Comparison of ENCODE assay signal across 14 mouse cellular contexts in genomic region chr11:24316198-24316597, GRCm38 (mm10).
DNase-seq lines count a peak whose midpoint lies in the region; ATAC-seq lines count a peak whose summit lies in the region.
"Had no signal": no experiment of that assay in that cellular context is flagged by ENCODE, and none has a peak within 500 bp of the region (broad histone marks: within the 10 kb centered on the region; RNA-seq: fewer than 3 reads in every experiment).

No protein-coding gene starts in this region.

- H3K4me3 ChIP-seq in midbrain, embryonic 11.5 days (ENCODE audit: low read depth, low read length), result no peak overlapping the region
- H3K4me3 ChIP-seq in midbrain, embryonic 15.5 days, result no peak overlapping the region
- H3K4me3 ChIP-seq in forebrain, embryonic 16.5 days (replicated peaks; ENCODE audit: low read length), result no peak overlapping the region
- no peak overlapping the region for H3K4me3 ChIP-seq in intestine, embryonic 15.5 days (replicated peaks)
- H3K4me3 ChIP-seq: embryonic facial prominence, embryonic 15.5 days; midbrain, embryonic 10.5 days had no signal

- H3K27ac ChIP-seq in midbrain, embryonic 11.5 days (ENCODE audit: low read depth, low read length), result no peak overlapping the region
- no peak overlapping the region for H3K27ac ChIP-seq in midbrain, embryonic 15.5 days
- no peak overlapping the region for H3K27ac ChIP-seq in forebrain, embryonic 16.5 days (ENCODE audit: low read length)
- H3K27ac ChIP-seq in intestine, embryonic 15.5 days, result no peak overlapping the region
- H3K27ac ChIP-seq: embryonic facial prominence, embryonic 15.5 days; stomach, postnatal 0 days had no signal

- WGBS in midbrain, embryonic 11.5 days, result 82% methylated on average over 4 of the region's 4 CpGs
- 75% methylated on average over 4 of the region's 4 CpGs for WGBS in midbrain, embryonic 15.5 days
- whole genome bisulfite sequencing in forebrain, embryonic 16.5 days, result 52% methylated on average over 4 of the region's 4 CpGs
- 76% methylated on average over 4 of the region's 4 CpGs for WGBS in intestine, embryonic 15.5 days

- intact Hi-C loops in left cerebral cortex, postnatal 4 days (cut with DNase I), result no loop called here

- no peak for ATAC-seq in midbrain, embryonic 11.5 days (ENCODE audit: low FRiP score)
- no peak for ATAC-seq in midbrain, embryonic 15.5 days (replicated peaks)
- peak; percentile 69 for ATAC-seq in forebrain, embryonic 16.5 days
- no peak for ATAC-seq in intestine, embryonic 15.5 days
- ATAC-seq: lung, postnatal 0 days had no signal

- H3K9ac ChIP-seq in midbrain, embryonic 11.5 days (ENCODE audit: low read length), result no peak overlapping the region
- no peak overlapping the region for H3K9ac ChIP-seq in midbrain, embryonic 15.5 days
- no peak overlapping the region for H3K9ac ChIP-seq in forebrain, embryonic 16.5 days (replicated peaks; ENCODE audit: low read depth, low read length)
- no peak overlapping the region for H3K9ac ChIP-seq in intestine, embryonic 15.5 days
- H3K9ac ChIP-seq: embryonic facial prominence, embryonic 15.5 days had no signal

- no peak overlapping the region for H3K4me2 ChIP-seq in midbrain, embryonic 11.5 days
- H3K4me2 ChIP-seq in midbrain, embryonic 15.5 days, result no peak overlapping the region
- no peak overlapping the region for H3K4me2 ChIP-seq in forebrain, embryonic 16.5 days (ENCODE audit: low read length)
- H3K4me2 ChIP-seq in intestine, embryonic 15.5 days (replicated peaks), result no peak overlapping the region
- H3K4me2 ChIP-seq: embryonic facial prominence, embryonic 15.5 days had no signal

- no peaks in the 10 kb centered on the region for H3K4me1 ChIP-seq in midbrain, embryonic 11.5 days (ENCODE audit: control insufficient read depth, insufficient read depth, low read length)
- no peaks in the 10 kb centered on the region for H3K4me1 ChIP-seq in midbrain, embryonic 15.5 days
- H3K4me1 ChIP-seq in forebrain, embryonic 16.5 days (replicated peaks; ENCODE audit: control insufficient read depth, insufficient read depth, low read length), result no peaks in the 10 kb centered on the region
- no peaks in the 10 kb centered on the region for H3K4me1 ChIP-seq in intestine, embryonic 15.5 days (replicated peaks)
- H3K4me1 ChIP-seq: midbrain, embryonic 10.5 days had no signal

- DNase-seq in cerebellum, postnatal 10 days, result peak; percentile 80
- no peak for DNase-seq in cerebellum, adult 9-10 months
- peak; percentile 47 for DNase-seq in midbrain, embryonic 11.5 days (ENCODE audit: low spot score, missing footprints)
- DNase-seq in left cerebral cortex, postnatal 4 days, result peak; percentile 59
- no peak for DNase-seq in kidney, postnatal 10 days
- DNase-seq: gastrocnemius, postnatal 25 days; kidney, adult 11 months had no signal

- H3K27me3 ChIP-seq in midbrain, embryonic 11.5 days (ENCODE audit: control insufficient read depth, insufficient read depth, low read length), result no peaks in the 10 kb centered on the region
- no peaks in the 10 kb centered on the region for H3K27me3 ChIP-seq in midbrain, embryonic 15.5 days (replicated peaks)
- no peaks in the 10 kb centered on the region for H3K27me3 ChIP-seq in forebrain, embryonic 16.5 days (replicated peaks; ENCODE audit: control insufficient read depth, insufficient read depth, low read length)
- no peaks in the 10 kb centered on the region for H3K27me3 ChIP-seq in intestine, embryonic 15.5 days (replicated peaks)
- H3K27me3 ChIP-seq: embryonic facial prominence, embryonic 15.5 days had no signal

- H3K36me3 ChIP-seq in midbrain, embryonic 11.5 days (ENCODE audit: control insufficient read depth, insufficient read depth, low read length), result no peaks in the 10 kb centered on the region
- no peaks in the 10 kb centered on the region for H3K36me3 ChIP-seq in midbrain, embryonic 15.5 days (replicated peaks)
- H3K36me3 ChIP-seq in forebrain, embryonic 16.5 days (ENCODE audit: control insufficient read depth, insufficient read depth), result no peaks in the 10 kb centered on the region
- no peaks in the 10 kb centered on the region for H3K36me3 ChIP-seq in intestine, embryonic 15.5 days
- H3K36me3 ChIP-seq: embryonic facial prominence, embryonic 15.5 days; midbrain, embryonic 10.5 days had no signal

- H3K9me3 ChIP-seq in midbrain, embryonic 11.5 days (ENCODE audit: control insufficient read depth, low read length), result no peaks in the 10 kb centered on the region
- no peaks in the 10 kb centered on the region for H3K9me3 ChIP-seq in midbrain, embryonic 15.5 days
- H3K9me3 ChIP-seq in forebrain, embryonic 16.5 days (ENCODE audit: control insufficient read depth, low read length), result no peaks in the 10 kb centered on the region
- no peaks in the 10 kb centered on the region for H3K9me3 ChIP-seq in intestine, embryonic 15.5 days
- H3K9me3 ChIP-seq: embryonic facial prominence, embryonic 15.5 days; midbrain, embryonic 10.5 days had no signal

Comparison
In these comparisons a context has a peak if more than half of its experiments do, and no peak if none do; other contexts are left out.
1. DNase-seq: peak in cerebellum, postnatal 10 days (2 of 2), midbrain, embryonic 11.5 days (single experiment) and left cerebral cortex, postnatal 4 days (single experiment); none in cerebellum, adult 9-10 months (single experiment) and kidney, postnatal 10 days (single experiment).